Mouse (Mus musculus) hindbrain, embryonic 14.5 days (tissue): ENCODE measurements around the gene Mks1. TPM values are rescaled to one million over a fixed set of nuclear protein-coding genes. Genes with fewer than 3 reads are reported as not detected.

Experiments
- ATAC-seq: fragments of 200-750 bp; cut with Nextera tagmentation; 2 replicates; pipeline ENCODE4 v1.8.0; 2017; ENCODE audit warnings: moderate number of reproducible peaks, mild to moderate bottlenecking, moderate TSS enrichment, moderate library complexity; ENCODE audit not compliant: low FRiP score
- DNase-seq: peaks from one replicate; pipeline ENCODE4 v3.0.0-alpha.2; 2015; ENCODE audit warnings: low spot score
- H3K27ac ChIP-seq: fragments of 300-500 bp; sonication (generic); 2 replicates; pipeline ENCODE4 v1.5.1; 2014; ENCODE audit warnings: mild to moderate bottlenecking, moderate library complexity
- H3K27me3 ChIP-seq: fragments of 300-500 bp; sonication (generic); 2 replicates; pipeline ENCODE4 v1.6.1; 2014; ENCODE audit warnings: mild to moderate bottlenecking, low read length, mixed read lengths; ENCODE audit not compliant: control insufficient read depth, insufficient read depth
- H3K36me3 ChIP-seq: fragments of 300-500 bp; sonication (generic); replicated peaks from 2 replicates; pipeline ENCODE4 v1.6.1; 2014; ENCODE audit not compliant: control insufficient read depth, insufficient read depth
- H3K4me1 ChIP-seq: fragments of 300-500 bp; sonication (generic); replicated peaks from 2 replicates; pipeline ENCODE4 v1.6.1; 2014; ENCODE audit warnings: antibody characterized with exemption, low read length, mixed read lengths; ENCODE audit not compliant: control insufficient read depth, insufficient read depth
- H3K4me2 ChIP-seq: fragments of 300-500 bp; sonication (generic); replicated peaks from 2 replicates; pipeline ENCODE4 v1.6.1; 2014; ENCODE audit warnings: mild to moderate bottlenecking, moderate library complexity
- H3K4me3 ChIP-seq: fragments of 300-500 bp; sonication (generic); replicated peaks from 2 replicates; pipeline ENCODE4 v1.5.1; 2014; ENCODE audit warnings: mild to moderate bottlenecking, low read length
- H3K9ac ChIP-seq: fragments of 300-500 bp; sonication (generic); 2 replicates; pipeline ENCODE4 v1.6.1; 2014
- H3K9me3 ChIP-seq: fragments of 300-500 bp; sonication (generic); 2 replicates; pipeline ENCODE4 v1.6.1; 2016; ENCODE audit warnings: low read length; ENCODE audit not compliant: control insufficient read depth
- WGBS: fragments of 180-500 bp; shearing (Covaris S2); extraction: QIAGEN DNeasy Blood & Tissue Kit; methylation state at CpG from one replicate; pipeline ENCODE4 v1.1.7; 2014; 5-methylcytosine and 5-hydroxymethylcytosine counted together
- polyA plus RNA-seq: library from polyadenylated mRNA; unstranded; fragments of >200 nt; fragmentation: Nextera tagmentation; extraction: Ambion mirVana; gene quantifications from 2 replicates; pipeline ENCODE4 v1.2.1, GENCODE M21; 2014

Gene Mks1
- polyA plus RNA-seq, 1 experiment from 2014 or later, result 10.9 TPM

DNA sequence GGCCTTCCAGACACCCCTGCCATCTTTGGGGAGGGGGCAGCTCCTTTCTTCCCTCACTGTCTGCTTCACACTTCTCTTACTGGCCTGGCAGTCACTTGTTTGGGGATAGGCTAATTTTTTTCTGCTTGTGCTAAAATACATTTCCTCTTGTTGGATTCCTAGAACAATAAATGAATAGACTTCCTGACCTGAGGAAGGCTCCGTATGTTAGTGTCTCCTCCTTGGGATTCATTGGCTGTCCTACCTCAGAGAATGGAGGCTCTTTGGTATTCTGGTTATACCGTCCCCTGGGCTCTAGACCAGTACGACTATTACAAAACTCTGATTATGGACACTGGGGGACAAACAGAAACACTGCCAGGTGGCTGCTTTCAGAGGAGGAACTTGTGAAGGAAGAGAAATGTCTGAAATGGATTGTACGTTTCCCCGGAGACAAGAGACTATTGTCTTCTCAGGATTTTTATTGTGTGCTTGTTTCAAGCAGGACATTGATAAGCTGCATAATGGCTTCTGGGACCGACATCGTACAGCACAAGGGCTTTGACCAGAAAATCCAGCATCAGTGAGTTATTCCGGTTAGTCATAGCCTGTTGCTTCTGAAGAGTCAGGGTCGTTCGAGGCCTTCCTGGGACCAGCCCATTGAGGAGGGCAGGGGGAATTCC, 24.6 kb upstream of the Mks1 start, which contains the start of gene Lpo:
Gene Lpo (minus strand): TSS at position 51 of the 662 bp plus-strand sequence.
- Histone ChIP-seq H3K36me3 (no peaks in the 10 kb centered on the region), H3K4me3 (no peak within 1 kb of the TSS), H3K27ac (no peak within 1 kb of the TSS), H3K4me2 (no peak within 1 kb of the TSS), H3K4me1 (0 out of 2 replicates have a peak, but pooled peaks cover 3% of the 10 kb centered on the region), H3K9me3 (no peaks in the 10 kb centered on the region), H3K27me3 (no peaks in the 10 kb centered on the region), H3K9ac (no peak within 1 kb of the TSS)
- WGBS, result 16% methylated on average over 10 of the region's 10 CpGs
- DNase-seq, result no peak
- no peak for ATAC-seq

DNA sequence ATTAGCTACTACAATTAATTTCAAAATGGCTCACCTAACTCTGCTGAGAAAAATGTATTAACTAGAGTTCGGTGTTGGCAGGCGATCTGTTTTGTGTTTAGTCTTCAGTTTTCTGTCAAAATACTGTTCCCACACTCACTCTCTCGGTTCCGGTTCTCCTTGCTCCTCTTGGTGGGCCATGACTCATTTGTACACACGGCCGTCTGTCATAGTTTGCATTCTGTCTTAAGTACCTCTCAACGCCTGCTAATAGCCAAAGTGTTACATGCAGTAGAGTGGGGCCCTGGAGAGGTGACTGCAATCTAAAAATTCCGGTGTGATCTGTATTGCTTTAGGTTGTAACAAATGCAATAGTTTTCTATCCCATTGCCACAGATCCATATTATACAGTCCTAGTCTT, 12.3 kb upstream of the Mks1 start:
- Histone ChIP-seq H3K9ac (no peak overlapping the region), H3K27ac (no peak overlapping the region), H3K36me3 (no peaks in the 10 kb centered on the region), H3K4me2 (no peak overlapping the region), H3K4me1 (no peaks in the 10 kb centered on the region), H3K27me3 (no peaks in the 10 kb centered on the region), H3K9me3 (no peaks in the 10 kb centered on the region), H3K4me3 (no peak overlapping the region)
- DNase-seq (no peak), ATAC-seq (no peak)
- WGBS, result 94% methylated on average over 8 of the region's 8 CpGs

DNA sequence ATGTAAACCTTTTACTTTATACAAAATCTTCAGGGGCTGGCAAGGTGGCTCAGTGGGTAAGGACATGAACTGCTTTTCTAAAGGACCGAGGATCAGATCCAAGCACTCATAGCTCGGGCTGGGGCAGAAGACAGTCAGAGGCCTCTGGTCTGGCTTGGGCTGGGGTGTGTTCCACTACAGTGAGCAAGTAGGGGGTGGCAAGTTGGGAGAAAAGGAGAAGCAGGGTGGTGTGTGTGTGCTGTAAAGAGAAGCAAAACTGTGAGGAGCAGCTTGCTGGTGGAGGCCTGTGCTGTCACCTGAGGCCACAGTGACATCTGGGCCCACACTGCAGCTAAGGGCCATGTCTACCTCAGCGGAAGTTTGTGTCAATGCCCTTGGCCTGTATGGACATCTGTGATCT, 11.6 kb upstream of the Mks1 start:
- H3K4me3 ChIP-seq, result no peak overlapping the region
- no peaks in the 10 kb centered on the region for H3K27me3 ChIP-seq
- ATAC-seq (no peak), DNase-seq (no peak)
- H3K9ac ChIP-seq, result no peak overlapping the region
- H3K4me2 ChIP-seq, result no peak overlapping the region
- WGBS, result 89% methylated on average over 3 of the region's 3 CpGs
- no peak overlapping the region for H3K27ac ChIP-seq
- H3K9me3 ChIP-seq, result no peaks in the 10 kb centered on the region
- H3K36me3 ChIP-seq, result no peaks in the 10 kb centered on the region
- H3K4me1 ChIP-seq, result no peaks in the 10 kb centered on the region

DNA sequence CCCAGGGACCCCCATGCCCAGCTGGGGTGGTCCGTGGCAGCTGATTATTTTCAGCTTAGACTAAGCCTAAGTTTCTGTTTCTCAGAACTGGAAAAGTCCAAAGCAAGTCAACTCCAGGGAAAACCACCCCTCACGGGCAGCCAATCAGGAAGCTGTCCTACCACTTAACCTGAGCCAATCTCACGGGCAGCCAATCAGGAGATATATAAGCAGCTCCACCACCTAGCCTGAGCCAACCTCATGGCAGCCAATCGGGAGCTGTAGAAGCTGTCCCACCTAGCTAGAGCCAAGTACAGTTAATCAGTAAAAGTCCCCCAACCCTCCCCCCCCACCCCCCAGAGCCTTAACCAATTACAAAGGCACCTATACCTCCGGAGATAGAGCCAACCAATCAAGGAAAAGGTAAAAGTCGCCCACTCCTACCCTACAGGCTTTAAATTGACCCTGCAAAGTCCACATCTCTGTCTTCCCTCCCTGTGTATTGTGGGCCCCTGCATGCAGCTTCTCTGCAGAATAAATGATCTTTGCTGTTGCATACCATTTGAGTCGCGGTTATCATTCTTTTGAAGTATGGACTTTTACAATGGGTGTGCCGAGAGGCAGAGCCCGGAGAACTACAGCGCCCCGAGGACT, 5.9 kb upstream of the Mks1 start:
- H3K27ac ChIP-seq, result no peak overlapping the region
- no peak for DNase-seq
- no peak overlapping the region for H3K4me3 ChIP-seq
- no peaks in the 10 kb centered on the region for H3K27me3 ChIP-seq
- ATAC-seq, result no peak
- H3K9ac ChIP-seq, result no peak overlapping the region
- H3K36me3 ChIP-seq, result no peaks in the 10 kb centered on the region
- no peaks in the 10 kb centered on the region for H3K9me3 ChIP-seq
- no peaks in the 10 kb centered on the region for H3K4me1 ChIP-seq
- no peak overlapping the region for H3K4me2 ChIP-seq
- WGBS, result 82% methylated on average over 12 of the region's 12 CpGs

DNA sequence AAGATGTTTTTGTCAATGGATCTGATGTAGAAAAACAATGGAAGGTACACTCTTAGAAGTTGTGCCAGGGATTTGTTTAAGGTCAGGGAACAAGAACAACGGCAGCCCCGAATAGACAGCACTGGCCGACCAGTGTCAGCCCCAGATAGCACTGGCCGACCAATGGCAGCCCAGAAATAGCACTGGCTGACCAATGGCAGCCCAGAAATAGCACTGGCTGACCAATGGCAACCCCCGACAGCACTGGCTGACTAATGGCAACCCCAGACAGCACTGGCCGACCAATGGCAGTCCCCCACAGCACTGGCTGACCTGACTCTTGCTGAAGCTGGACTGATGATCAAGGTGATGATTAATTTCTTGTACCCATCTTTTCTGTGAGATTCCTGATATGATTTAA, 5.1 kb upstream of the Mks1 start:
- no peak for ATAC-seq
- no peaks in the 10 kb centered on the region for H3K4me1 ChIP-seq
- no peak overlapping the region for H3K4me2 ChIP-seq
- DNase-seq, result no peak
- no peaks in the 10 kb centered on the region for H3K36me3 ChIP-seq
- H3K4me3 ChIP-seq, result no peak overlapping the region
- H3K27me3 ChIP-seq, result no peaks in the 10 kb centered on the region
- no peak overlapping the region for H3K27ac ChIP-seq
- no peak overlapping the region for H3K9ac ChIP-seq
- WGBS, result 53% methylated on average over 6 of the region's 6 CpGs
- no peaks in the 10 kb centered on the region for H3K9me3 ChIP-seq

DNA sequence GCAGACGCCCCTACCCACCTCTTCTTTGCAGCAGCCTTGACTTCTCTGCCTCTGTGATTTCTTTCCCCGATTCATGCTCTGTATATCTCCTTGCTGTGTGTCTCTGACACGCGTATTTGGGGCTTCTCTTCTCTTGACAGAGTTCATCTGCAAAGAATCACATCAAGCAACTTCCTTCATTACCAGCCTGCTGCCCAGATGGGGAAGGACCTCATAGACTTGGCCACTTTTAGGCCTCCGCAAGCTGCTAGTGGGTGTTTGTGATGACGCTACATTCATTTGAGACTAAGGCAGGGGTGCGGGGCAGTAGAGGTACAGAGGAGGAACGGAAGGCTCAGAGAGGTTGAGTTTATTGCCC, 561 bp downstream of the Mks1 start:
- no peaks in the 10 kb centered on the region for H3K9me3 ChIP-seq
- H3K36me3 ChIP-seq, result peaks cover 19% of the 10 kb centered on the region; the same call in 1 of the 2 replicates
- ATAC-seq (peak; percentile 42; the same call in 1 of the 2 replicates), DNase-seq (peak; percentile 25)
- no peaks in the 10 kb centered on the region for H3K27me3 ChIP-seq
- peak overlapping the region; percentile 62 for H3K9ac ChIP-seq
- H3K4me3 ChIP-seq, result peak overlapping the region; percentile 62
- H3K27ac ChIP-seq, result peak overlapping the region; percentile 61
- H3K4me1 ChIP-seq, result peaks cover 9% of the 10 kb centered on the region
- peak overlapping the region; percentile 71 for H3K4me2 ChIP-seq
- WGBS, result 28% methylated on average over 8 of the region's 8 CpGs

DNA sequence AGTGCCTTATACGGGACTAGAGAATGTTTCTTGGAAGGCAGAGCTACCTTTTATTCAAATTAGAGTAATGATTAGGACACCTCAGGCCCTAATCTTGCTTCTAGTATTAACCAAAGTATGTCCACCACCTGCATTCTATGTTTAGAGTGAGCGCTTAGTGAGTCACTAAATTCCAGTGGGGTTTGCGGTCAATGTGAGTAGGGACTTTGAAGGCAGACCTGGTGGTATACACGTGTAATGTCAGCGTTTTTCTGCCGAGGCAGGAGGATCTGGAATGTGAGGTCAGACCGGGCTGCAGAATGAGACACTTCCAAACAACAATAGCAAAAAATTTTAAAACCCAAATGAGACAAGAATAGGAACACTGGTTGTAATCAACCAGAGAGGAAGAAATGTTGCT, 1.5 kb downstream of the Mks1 start:
- Histone ChIP-seq H3K27ac (no peak overlapping the region), H3K9me3 (no peaks in the 10 kb centered on the region), H3K9ac (no peak overlapping the region), H3K4me3 (no peak overlapping the region), H3K4me1 (peaks cover 9% of the 10 kb centered on the region), H3K36me3 (peaks cover 19% of the 10 kb centered on the region; the same call in 1 of the 2 replicates), H3K4me2 (no peak overlapping the region), H3K27me3 (no peaks in the 10 kb centered on the region)
- WGBS, result 90% methylated on average over 7 of the region's 7 CpGs
- no peak for ATAC-seq
- DNase-seq, result no peak

DNA sequence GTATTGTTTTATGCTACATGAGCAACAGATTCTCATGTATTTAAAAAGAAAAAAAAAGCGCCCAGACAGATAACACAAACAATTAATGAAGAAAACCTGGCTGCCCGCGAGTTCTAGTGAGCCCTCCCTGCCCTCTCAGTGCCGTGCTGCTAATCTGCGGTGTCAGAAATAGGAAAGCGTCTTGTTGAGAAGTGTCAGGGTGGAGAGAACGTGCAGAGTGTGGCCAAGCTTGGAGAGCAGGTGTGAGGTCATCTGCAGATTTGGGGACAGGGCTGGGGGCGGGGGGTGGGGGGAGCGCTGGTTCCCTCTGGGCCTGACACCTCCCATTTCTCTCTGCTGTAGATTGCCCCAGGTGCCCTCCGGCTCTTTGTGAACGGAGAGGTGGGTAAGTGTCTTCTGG, 6.3 kb downstream of the Mks1 start:
- Histone ChIP-seq H3K36me3 (peaks cover 47% of the 10 kb centered on the region), H3K27me3 (no peaks in the 10 kb centered on the region), H3K9ac (no peak overlapping the region), H3K4me1 (peaks cover under 1% of the 10 kb centered on the region; the same call in 1 of the 2 replicates), H3K4me3 (no peak overlapping the region), H3K4me2 (no peak overlapping the region), H3K9me3 (no peaks in the 10 kb centered on the region), H3K27ac (no peak overlapping the region)
- no peak for ATAC-seq
- no peak for DNase-seq
- 94% methylated on average over 11 of the region's 11 CpGs for WGBS

DNA sequence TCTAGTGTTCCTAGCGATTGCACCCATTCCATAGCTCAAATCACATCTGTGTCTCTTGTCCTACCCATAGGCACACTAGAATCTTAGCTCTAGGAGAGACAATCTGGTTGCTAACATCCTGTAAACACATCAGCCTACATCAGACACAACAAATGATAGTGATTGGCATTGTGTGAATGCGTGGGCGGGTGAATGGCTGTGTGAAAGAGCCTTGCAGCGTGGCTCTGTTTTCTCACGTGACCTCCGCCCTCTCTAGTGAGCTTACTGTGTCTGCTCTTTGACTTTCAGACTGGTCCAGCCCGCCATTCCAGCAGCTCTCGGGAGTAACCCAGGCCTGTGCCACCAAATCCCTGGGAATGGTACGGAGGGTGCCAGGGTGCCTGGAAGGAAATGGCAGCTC, 7.4 kb downstream of the Mks1 start:
- Histone ChIP-seq H3K27me3 (no peaks in the 10 kb centered on the region), H3K4me1 (no peaks in the 10 kb centered on the region), H3K4me3 (no peak overlapping the region), H3K9ac (no peak overlapping the region), H3K4me2 (no peak overlapping the region), H3K9me3 (no peaks in the 10 kb centered on the region), H3K27ac (no peak overlapping the region), H3K36me3 (peaks cover 47% of the 10 kb centered on the region)
- WGBS, result 65% methylated on average over 9 of the region's 9 CpGs
- DNase-seq (no peak), ATAC-seq (no peak)
